Mouse (Mus musculus) stomach, embryonic 14.5 days (tissue): Measurements from ENCODE around the gene Rfx5. TPM values are rescaled to one million over a fixed set of nuclear protein-coding genes. Genes with fewer than 3 reads are reported as not detected.
"Not testable (repeated sequence)": the region's sequence is repeated elsewhere in the genome, so short reads cannot be mapped to it uniquely, and the experiment has no call there.

ENCODE experiments used
- ATAC-seq: fragments of 200-750 bp; cut with Nextera tagmentation; 2 replicates; pipeline ENCODE4 v1.8.0; 2017; ENCODE audit warnings: low read depth, moderate TSS enrichment; ENCODE audit not compliant: insufficient number of reproducible peaks, insufficient read depth, low FRiP score
- H3K27ac ChIP-seq: fragments of 300-500 bp; sonication (generic); 2 replicates; pipeline ENCODE4 v1.5.1; 2014; ENCODE audit warnings: mild to moderate bottlenecking, low read length, moderate library complexity, mixed read lengths
- H3K27me3 ChIP-seq: fragments of 300-500 bp; sonication (generic); 2 replicates; pipeline ENCODE4 v1.6.1; 2014; ENCODE audit warnings: low read length, control low read depth, mixed read lengths; ENCODE audit not compliant: control insufficient read depth, insufficient read depth
- H3K36me3 ChIP-seq: fragments of 300-500 bp; sonication (generic); 2 replicates; pipeline ENCODE4 v1.6.1; 2014; ENCODE audit warnings: mild to moderate bottlenecking, control low read depth, low read length, moderate library complexity, mixed read lengths; ENCODE audit not compliant: control insufficient read depth, insufficient read depth
- H3K4me1 ChIP-seq: fragments of 300-500 bp; sonication (generic); 2 replicates; pipeline ENCODE4 v1.6.1; 2014; ENCODE audit warnings: low read length, control low read depth, mixed read lengths; ENCODE audit not compliant: control insufficient read depth, insufficient read depth
- H3K4me2 ChIP-seq: fragments of 300-500 bp; sonication (generic); replicated peaks from 2 replicates; pipeline ENCODE4 v1.6.1; 2014; ENCODE audit warnings: low read depth, low read length, control low read depth
- H3K4me3 ChIP-seq: fragments of 300-500 bp; sonication (generic); 2 replicates; pipeline ENCODE4 v1.5.1; 2014; ENCODE audit warnings: low read depth, low read length, control low read depth
- H3K9ac ChIP-seq: fragments of 300-500 bp; sonication (generic); replicated peaks from 2 replicates; pipeline ENCODE4 v1.6.1; 2014; ENCODE audit warnings: low read depth, mild to moderate bottlenecking, control low read depth, low read length, moderate library complexity, mixed read lengths
- H3K9me3 ChIP-seq: fragments of 300-500 bp; sonication (generic); 2 replicates; pipeline ENCODE4 v1.6.1; 2016; ENCODE audit warnings: low read depth, low read length, control low read depth; ENCODE audit not compliant: control insufficient read depth
- WGBS: fragments of 180-500 bp; shearing (Covaris S2); extraction: QIAGEN DNeasy Blood & Tissue Kit; methylation state at CpG from one replicate; pipeline ENCODE4 v1.1.7; 2014; 5-methylcytosine and 5-hydroxymethylcytosine counted together
- polyA plus RNA-seq: library from polyadenylated mRNA; unstranded; fragments of >200 nt; fragmentation: Nextera tagmentation; extraction: Ambion mirVana; gene quantifications from 2 replicates; pipeline ENCODE4 v1.2.1, GENCODE M21; 2014

Rfx5 gene
- polyA plus RNA-seq, 1 experiment from 2014 or later: 12.8 TPM

DNA sequence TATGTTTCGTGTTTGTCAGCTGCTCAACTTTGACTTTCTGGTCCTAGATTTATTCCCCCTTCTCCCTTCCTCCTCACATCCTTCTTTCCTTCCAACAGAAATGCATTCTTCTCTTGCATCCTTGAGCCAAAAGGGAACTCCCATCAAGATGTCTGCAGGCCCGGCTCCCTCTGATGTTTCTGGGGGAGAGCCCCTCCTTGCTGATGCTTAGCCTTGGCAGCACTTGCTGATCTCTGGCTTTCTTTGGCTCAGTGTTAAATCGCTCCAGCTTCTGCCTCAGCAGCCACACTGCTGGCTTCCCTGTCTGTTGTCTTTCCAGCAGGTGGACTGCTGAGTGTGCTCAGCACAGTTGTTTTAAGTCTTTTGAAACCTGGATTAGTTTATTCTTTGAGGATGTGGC lies 32.8 kb upstream of the Rfx5 start:
- no peak overlapping the region for H3K27ac ChIP-seq
- H3K27me3 ChIP-seq: no peaks in the 10 kb centered on the region
- no peak overlapping the region for H3K4me3 ChIP-seq
- no peaks in the 10 kb centered on the region for H3K9me3 ChIP-seq
- no peak overlapping the region for H3K9ac ChIP-seq
- no peak overlapping the region for H3K4me2 ChIP-seq
- 41% methylated on average over 3 of the region's 3 CpGs for WGBS
- H3K36me3 ChIP-seq: no peaks in the 10 kb centered on the region
- H3K4me1 ChIP-seq: no peaks in the 10 kb centered on the region; the same call in 1 of the 2 replicates
- no peak for ATAC-seq

GRCm38 (mm10) chr3:94922333-94922732 lies 31.5 kb upstream of the Rfx5 start:
- H3K27ac ChIP-seq: no peak overlapping the region
- no peak for ATAC-seq
- WGBS: 34% methylated on average over 3 of the region's 3 CpGs
- no peaks in the 10 kb centered on the region for H3K9me3 ChIP-seq
- H3K4me2 ChIP-seq: no peak overlapping the region
- no peaks in the 10 kb centered on the region; the same call in 1 of the 2 replicates for H3K4me1 ChIP-seq
- H3K27me3 ChIP-seq: no peaks in the 10 kb centered on the region
- no peak overlapping the region for H3K9ac ChIP-seq
- H3K36me3 ChIP-seq: no peaks in the 10 kb centered on the region
- H3K4me3 ChIP-seq: no peak overlapping the region

- no peaks in the 10 kb centered on the region for H3K4me1 ChIP-seq
- H3K27ac ChIP-seq: no peak overlapping the region
- H3K36me3 ChIP-seq: no peaks in the 10 kb centered on the region
- no peak overlapping the region for H3K9ac ChIP-seq
- no peak overlapping the region for H3K4me3 ChIP-seq
- WGBS: 32% methylated on average over 8 of the region's 8 CpGs
- no peaks in the 10 kb centered on the region for H3K9me3 ChIP-seq
- no peaks in the 10 kb centered on the region for H3K27me3 ChIP-seq
- no peak overlapping the region for H3K4me2 ChIP-seq
- no peak for ATAC-seq
These were observed 29.2 kb upstream of the Rfx5 start for GRCm38 (mm10) chr3:94924688-94925087.

GRCm38 (mm10) chr3:94926301-94926736 lies 27.6 kb upstream of the Rfx5 start:
- H3K4me1 ChIP-seq, H3K4me3 ChIP-seq, H3K4me2 ChIP-seq, H3K27me3 ChIP-seq, H3K9me3 ChIP-seq, H3K27ac ChIP-seq, H3K9ac ChIP-seq, H3K36me3 ChIP-seq: not testable (repeated sequence)
- 0 out of 2 replicates have a peak, but pooled peaks have one; percentile 48 for ATAC-seq
- 48% methylated on average over 4 of the region's 4 CpGs for WGBS

DNA sequence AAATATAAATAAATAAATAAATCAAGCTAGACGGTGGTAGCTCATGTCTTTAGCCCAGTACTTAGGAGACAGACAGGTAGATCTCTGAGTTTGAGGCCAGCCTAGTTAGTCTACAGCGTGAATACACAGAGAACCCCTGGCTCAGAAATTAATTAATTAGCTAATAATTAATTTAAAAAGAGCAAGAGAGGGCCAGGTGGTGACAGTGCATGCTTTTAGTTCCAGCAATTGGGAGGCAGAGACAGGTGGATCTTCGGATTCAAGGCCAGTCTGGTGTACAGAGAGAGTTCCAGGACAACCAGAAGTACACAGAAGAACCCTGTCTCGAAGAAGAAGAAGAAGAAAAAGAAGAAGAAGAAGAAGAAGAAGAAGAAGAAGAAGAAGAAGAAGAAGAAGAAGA lies 24.9 kb upstream of the Rfx5 start:
- WGBS: 90% methylated on average over 3 of the region's 4 CpGs
- not testable (repeated sequence) for ATAC-seq

DNA sequence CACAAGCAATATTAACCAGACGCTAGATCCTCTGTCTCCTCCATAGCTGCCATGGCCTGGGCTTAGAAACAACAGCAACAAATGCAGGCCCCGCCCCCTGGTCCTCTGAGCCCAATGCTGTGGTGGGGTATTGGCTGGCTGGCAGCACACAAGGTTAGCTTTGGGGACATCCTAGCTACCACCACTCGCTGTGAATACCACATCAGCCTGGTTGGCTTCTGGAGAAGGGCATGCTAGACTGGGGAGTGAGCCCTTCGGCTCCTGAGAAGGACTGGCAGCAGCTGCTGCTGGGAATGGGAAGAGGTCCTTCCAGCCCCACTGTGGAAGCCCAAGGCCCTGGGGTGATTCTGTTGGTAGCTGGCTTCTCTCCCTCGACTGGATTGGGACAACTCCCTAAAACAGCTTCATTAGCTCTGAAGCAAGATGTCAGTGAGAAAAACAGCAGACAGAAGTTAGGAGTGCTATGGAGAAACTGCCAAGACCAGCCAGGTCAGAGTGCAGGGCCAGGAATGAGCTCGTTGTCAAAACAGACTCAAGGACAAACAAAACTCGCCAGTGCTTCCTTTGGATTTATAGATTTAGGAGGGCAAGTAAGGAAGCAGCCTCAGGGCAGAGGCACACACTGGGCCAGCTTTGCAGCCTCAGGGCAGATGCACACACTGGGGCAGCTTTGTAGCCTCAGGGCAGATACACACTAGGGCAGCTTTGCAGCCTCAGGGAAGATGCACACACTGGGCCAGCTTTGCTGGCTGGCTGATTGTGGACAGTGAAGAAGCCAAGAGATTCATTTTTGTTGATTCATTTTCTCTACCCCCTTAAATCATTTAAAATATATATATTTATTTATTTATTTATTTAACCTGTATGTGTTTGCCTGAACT lies 23.2 kb upstream of the Rfx5 start:
- H3K4me2 ChIP-seq, H3K27me3 ChIP-seq, H3K36me3 ChIP-seq, ATAC-seq, H3K9me3 ChIP-seq, H3K4me3 ChIP-seq, H3K4me1 ChIP-seq, H3K9ac ChIP-seq: not testable (repeated sequence)
- peak overlapping the region; percentile 58; the same call in 1 of the 2 replicates for H3K27ac ChIP-seq
- WGBS: 43% methylated on average over 7 of the region's 7 CpGs

More for the DNA sequence above, 24.9 kb upstream of the Rfx5 start:
- H3K27ac ChIP-seq, H3K9me3 ChIP-seq, H3K36me3 ChIP-seq, H3K4me3 ChIP-seq, H3K4me1 ChIP-seq, H3K9ac ChIP-seq, H3K27me3 ChIP-seq, H3K4me2 ChIP-seq: not testable (repeated sequence)

GRCm38 (mm10) chr3:94931427-94932082 lies 22.3 kb upstream of the Rfx5 start:
- WGBS: 78% methylated on average over 10 of the region's 10 CpGs
- ATAC-seq, H3K9ac ChIP-seq, H3K4me1 ChIP-seq, H3K4me3 ChIP-seq, H3K27me3 ChIP-seq, H3K36me3 ChIP-seq, H3K4me2 ChIP-seq, H3K9me3 ChIP-seq: not testable (repeated sequence)
- peak overlapping the region; percentile 95; the same call in 1 of the 2 replicates for H3K27ac ChIP-seq

DNA sequence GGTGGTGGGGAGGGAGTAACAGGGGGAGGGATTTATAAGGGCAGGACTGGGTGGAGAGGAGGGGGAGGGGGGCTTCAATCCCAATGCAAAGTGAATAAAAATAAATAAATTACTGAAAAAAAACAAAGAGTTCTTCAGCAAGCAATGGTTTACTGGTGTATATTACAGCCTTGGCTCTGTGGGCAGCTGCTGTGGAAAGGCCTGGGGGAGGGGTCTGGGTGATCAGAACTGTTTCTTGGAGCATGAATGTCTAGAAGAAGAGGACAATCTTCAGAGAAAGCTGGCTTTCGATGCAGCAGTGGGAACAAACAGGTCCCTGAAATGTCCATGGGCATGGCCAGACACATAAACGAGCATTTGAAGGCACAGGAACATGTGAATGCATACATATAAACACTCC lies 21.6 kb upstream of the Rfx5 start:
- not testable (repeated sequence) for H3K36me3 ChIP-seq, H3K9me3 ChIP-seq, H3K9ac ChIP-seq, H3K4me1 ChIP-seq, H3K27me3 ChIP-seq, ATAC-seq, H3K4me3 ChIP-seq
- 35% methylated on average over 2 of the region's 2 CpGs for WGBS
- Histone ChIP-seq H3K4me2 (peak overlapping the region; percentile 50; the same call in 1 of the 2 replicates), H3K27ac (peak overlapping the region; percentile 95)
